Mouse (Mus musculus) heart, embryonic 16.5 days (tissue): Measurements from ENCODE around the gene Gm18596. TPM values are rescaled to one million over a fixed set of nuclear protein-coding genes. Genes with fewer than 3 reads are reported as not detected.
A peak's percentile ranks its signal among the peaks of the same experiment; 100 is the strongest.
"Not testable (repeated sequence)": the region's sequence is repeated elsewhere in the genome, so short reads cannot be mapped to it uniquely, and the experiment has no call there.

ENCODE experiments used
- ATAC-seq: fragments of 200-750 bp; cut with Nextera tagmentation; replicated peaks from 2 replicates; pipeline ENCODE4 v1.8.0; 2017; ENCODE audit warnings: moderate number of reproducible peaks; ENCODE audit not compliant: insufficient read depth, low FRiP score; ENCODE audit errors: extremely low read depth
- H3K27ac ChIP-seq: fragments of 300-500 bp; sonication (generic); 2 replicates; pipeline ENCODE4 v1.5.1; 2014; ENCODE audit warnings: mild to moderate bottlenecking, low read length, control low read depth, moderate library complexity
- H3K27me3 ChIP-seq: fragments of 300-500 bp; sonication (generic); 2 replicates; pipeline ENCODE4 v1.6.1; 2014; ENCODE audit warnings: low read length, mixed read lengths; ENCODE audit not compliant: control insufficient read depth, insufficient read depth
- H3K36me3 ChIP-seq: fragments of 300-500 bp; sonication (generic); 2 replicates; pipeline ENCODE4 v1.6.1; 2014; ENCODE audit not compliant: control insufficient read depth, insufficient read depth
- H3K4me1 ChIP-seq: fragments of 300-500 bp; sonication (generic); 2 replicates; pipeline ENCODE4 v1.6.1; 2014; ENCODE audit warnings: low read length, mixed read lengths; ENCODE audit not compliant: control insufficient read depth, insufficient read depth
- H3K4me2 ChIP-seq: fragments of 300-500 bp; sonication (generic); 2 replicates; pipeline ENCODE4 v1.6.1; 2014; ENCODE audit warnings: low read depth, mild to moderate bottlenecking, control low read depth, low read length
- H3K4me3 ChIP-seq: fragments of 300-500 bp; sonication (generic); 2 replicates; pipeline ENCODE4 v1.5.1; 2014; ENCODE audit warnings: mild to moderate bottlenecking, control low read depth, low read length
- H3K9ac ChIP-seq: fragments of 300-500 bp; sonication (generic); 2 replicates; pipeline ENCODE4 v1.6.1; 2014; ENCODE audit warnings: low read length, control low read depth
- H3K9me3 ChIP-seq: fragments of 300-500 bp; sonication (generic); replicated peaks from 2 replicates; pipeline ENCODE4 v1.6.1; 2016; ENCODE audit warnings: low read length; ENCODE audit not compliant: control insufficient read depth
- WGBS: fragments of 180-500 bp; shearing (Covaris S2); extraction: QIAGEN DNeasy Blood & Tissue Kit; methylation state at CpG from one replicate; pipeline ENCODE4 v1.1.7; 2014; 5-methylcytosine and 5-hydroxymethylcytosine counted together
- polyA plus RNA-seq: library from polyadenylated mRNA; unstranded; fragments of >200 nt; fragmentation: Nextera tagmentation; extraction: Ambion mirVana; gene quantifications from 2 replicates; pipeline ENCODE4 v1.2.1, GENCODE M21; 2015

Gene Gm18596
- polyA plus RNA-seq: not detected in 2 replicates

DNA sequence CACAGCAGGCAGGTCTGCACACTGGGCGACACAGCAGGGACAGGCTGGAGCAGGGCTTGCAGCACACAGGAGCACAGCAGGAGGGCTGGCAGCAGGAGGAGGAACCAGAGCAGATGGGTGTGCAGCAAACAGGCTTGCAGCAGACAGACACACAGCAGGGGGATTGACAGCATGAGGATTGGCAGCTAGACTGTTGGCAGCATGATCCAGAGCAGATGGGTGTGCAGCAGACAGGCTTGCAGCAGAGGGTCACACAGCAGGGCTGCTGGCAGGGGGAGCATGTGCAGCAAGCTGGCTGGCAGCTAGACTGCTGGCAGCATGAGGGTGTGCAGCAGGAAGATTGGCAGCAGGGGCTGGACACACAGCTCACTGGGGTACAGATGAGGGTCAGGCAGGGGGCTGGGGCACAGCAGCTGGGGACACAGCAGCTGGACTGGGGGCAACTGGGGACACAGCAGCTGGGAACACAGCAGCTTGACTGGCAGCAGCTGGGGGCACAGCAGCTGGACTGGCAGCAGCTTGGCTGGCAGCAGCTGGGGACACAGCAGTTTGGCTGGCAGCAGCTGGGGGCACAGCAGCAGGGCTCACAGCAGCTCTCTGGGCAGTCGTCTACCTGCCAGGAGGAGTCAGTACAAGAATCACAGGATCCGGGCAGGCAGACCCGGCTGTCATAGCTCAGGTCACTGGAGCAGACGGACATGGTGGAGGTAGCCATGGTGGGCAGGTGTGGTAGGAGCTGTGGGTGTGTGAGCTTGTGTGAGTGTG lies at the start of gene Gm18596:
Gene Gm18596, minus strand, starts transcription at position 715 of the 765 bp plus-strand sequence.
- WGBS: 55% methylated on average over 5 of the region's 5 CpGs
- ATAC-seq, H3K4me3 ChIP-seq, H3K9ac ChIP-seq, H3K4me1 ChIP-seq, H3K27ac ChIP-seq, H3K4me2 ChIP-seq, H3K9me3 ChIP-seq, H3K27me3 ChIP-seq, H3K36me3 ChIP-seq: not testable (repeated sequence)

- no peaks in the 10 kb centered on the region for H3K36me3 ChIP-seq
- no peak overlapping the region for H3K4me2 ChIP-seq
- no peak overlapping the region for H3K27ac ChIP-seq
- H3K9me3 ChIP-seq: no peaks in the 10 kb centered on the region
- 81% methylated on average over 2 of the region's 2 CpGs for WGBS
- H3K27me3 ChIP-seq: no peaks in the 10 kb centered on the region
- no peaks in the 10 kb centered on the region for H3K4me1 ChIP-seq
- ATAC-seq: no peak
- H3K9ac ChIP-seq: no peak overlapping the region
- no peak overlapping the region for H3K4me3 ChIP-seq
Observed at GRCm38 (mm10) chr10:77788621-77789020, 46.2 kb upstream of the Gm18596 start.

DNA sequence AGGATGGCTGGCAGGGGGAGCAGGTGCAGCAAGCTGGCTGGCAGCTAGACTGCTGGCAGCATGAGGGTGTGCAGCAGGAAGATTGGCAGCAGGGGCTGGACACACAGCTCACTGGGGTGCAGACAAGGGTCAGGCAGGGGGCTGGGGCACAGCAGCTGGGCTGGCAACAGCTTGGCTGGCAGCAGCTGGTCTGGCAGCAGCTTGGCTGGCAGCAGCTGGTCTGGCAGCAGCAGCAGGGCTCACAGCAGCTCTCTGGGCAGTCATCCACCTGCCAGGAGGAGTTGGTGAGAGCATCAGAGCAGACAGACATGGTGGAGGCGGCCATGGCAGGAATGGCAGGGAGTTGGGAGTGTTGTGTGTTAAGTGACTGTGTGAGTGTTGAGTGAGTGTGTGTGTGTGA lies 45.4 kb upstream of the Gm18596 start, which contains the start of gene Gm7137:
Gene Gm7137, minus strand, starts transcription at position 325 of the 400 bp plus-strand sequence.
- no CpG with 5 or more reads among the region's 1 CpGs for WGBS

DNA sequence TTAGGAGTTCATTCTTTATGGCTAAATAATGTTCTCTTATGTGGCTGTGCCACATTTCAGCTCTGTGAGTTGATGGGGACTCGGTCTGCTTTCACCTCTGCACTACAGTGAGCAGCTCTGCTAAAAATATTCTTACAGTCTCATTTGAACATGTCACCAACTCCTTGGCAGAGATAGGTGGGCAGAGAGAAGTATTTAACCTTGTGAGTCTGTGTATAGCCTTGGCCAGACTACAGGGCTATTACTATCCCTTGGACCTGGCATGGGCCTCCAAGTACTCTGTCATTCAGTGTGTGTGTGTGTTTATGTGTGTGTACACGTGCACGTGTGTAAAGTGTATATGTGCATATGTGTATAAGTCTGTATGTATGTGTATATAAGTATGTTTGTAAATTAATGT lies 41.0 kb upstream of the Gm18596 start:
- not testable (repeated sequence) for H3K4me3 ChIP-seq, H3K4me1 ChIP-seq, H3K36me3 ChIP-seq, H3K4me2 ChIP-seq, H3K27me3 ChIP-seq, H3K27ac ChIP-seq, H3K9ac ChIP-seq, H3K9me3 ChIP-seq
- ATAC-seq: peak; percentile 73
- WGBS: 45% methylated on average over 1 of the region's 3 CpGs

More for the DNA sequence above, 45.4 kb upstream of the Gm18596 start, which contains the start of gene Gm7137:
- not testable (repeated sequence) for H3K27me3 ChIP-seq, H3K27ac ChIP-seq, H3K4me1 ChIP-seq, H3K4me2 ChIP-seq, H3K9me3 ChIP-seq, H3K36me3 ChIP-seq, H3K4me3 ChIP-seq, ATAC-seq, H3K9ac ChIP-seq

- not testable (repeated sequence) for H3K27ac ChIP-seq, ATAC-seq, H3K27me3 ChIP-seq, H3K9me3 ChIP-seq, H3K4me2 ChIP-seq, H3K4me3 ChIP-seq, H3K4me1 ChIP-seq, H3K36me3 ChIP-seq, H3K9ac ChIP-seq
- 50% methylated on average over 1 of the region's 1 CpGs for WGBS
Observed at GRCm38 (mm10) chr10:77782442-77782841, 40.0 kb upstream of the Gm18596 start, which contains the start of gene Gm3250. Gene Gm3250 (minus strand): TSS chr10:77782542.

- not testable (repeated sequence) for H3K9ac ChIP-seq, H3K4me1 ChIP-seq, H3K4me2 ChIP-seq, H3K4me3 ChIP-seq, H3K27me3 ChIP-seq, H3K9me3 ChIP-seq, H3K27ac ChIP-seq, ATAC-seq, H3K36me3 ChIP-seq
- 17% methylated on average over 1 of the region's 1 CpGs for WGBS
Observed at GRCm38 (mm10) chr10:77776844-77777243, 34.4 kb upstream of the Gm18596 start, which contains the start of gene Gm7138. Gene Gm7138 (minus strand): TSS chr10:77776944.

DNA sequence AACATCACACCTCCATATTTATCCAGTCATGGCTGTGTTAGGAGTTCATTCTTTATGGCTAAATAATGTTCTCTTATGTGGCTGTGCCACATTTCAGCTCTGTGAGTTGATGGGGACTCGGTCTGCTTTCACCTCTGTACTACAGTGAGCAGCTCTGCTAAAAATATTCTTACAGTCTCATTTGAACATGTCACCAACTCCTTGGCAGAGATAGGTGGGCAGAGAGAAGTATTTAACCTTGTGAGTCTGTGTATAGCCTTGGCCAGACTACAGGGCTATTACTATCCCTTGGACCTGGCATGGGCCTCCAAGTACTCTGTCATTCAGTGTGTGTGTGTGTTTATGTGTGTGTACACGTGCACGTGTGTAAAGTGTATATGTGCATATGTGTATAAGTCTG lies 29.7 kb upstream of the Gm18596 start:
- ATAC-seq: peak; percentile 41; the same call in 1 of the 2 replicates

DNA sequence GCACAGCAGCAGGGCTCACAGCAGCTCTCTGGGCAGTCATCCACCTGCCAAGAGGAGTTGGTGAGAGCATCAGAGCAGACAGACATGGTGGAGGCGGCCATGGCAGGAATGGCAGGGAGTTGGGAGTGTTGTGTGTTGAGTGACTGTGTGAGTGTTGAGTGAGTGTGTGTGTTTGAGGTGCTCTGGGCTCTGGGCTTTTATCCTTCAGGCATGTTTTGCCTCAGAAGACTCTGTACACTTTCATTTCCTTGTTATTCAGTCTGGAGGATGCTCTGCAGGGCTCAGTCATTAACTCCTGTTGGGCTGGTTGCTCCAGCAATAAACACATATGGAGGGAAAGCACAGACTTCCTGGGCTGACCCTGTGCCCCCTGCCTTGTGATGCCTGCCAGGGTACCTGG lies 28.8 kb upstream of the Gm18596 start, which contains the start of gene Gm3238:
Gene Gm3238, minus strand, starts transcription at position 101 of the 400 bp plus-strand sequence.
- not testable (repeated sequence) for H3K27ac ChIP-seq, H3K9me3 ChIP-seq, H3K4me1 ChIP-seq, H3K4me2 ChIP-seq, ATAC-seq, H3K27me3 ChIP-seq, H3K36me3 ChIP-seq, H3K4me3 ChIP-seq, H3K9ac ChIP-seq
- WGBS: no CpG with 5 or more reads among the region's 1 CpGs

More for the DNA sequence above, 29.7 kb upstream of the Gm18596 start:
- not testable (repeated sequence) for H3K27ac ChIP-seq, H3K36me3 ChIP-seq, H3K9ac ChIP-seq, H3K4me3 ChIP-seq, H3K27me3 ChIP-seq, H3K4me1 ChIP-seq, H3K9me3 ChIP-seq, H3K4me2 ChIP-seq
- WGBS: 40% methylated on average over 1 of the region's 3 CpGs

- H3K27me3 ChIP-seq: no peaks in the 10 kb centered on the region
- no peaks in the 10 kb centered on the region for H3K4me1 ChIP-seq
- no peak overlapping the region for H3K4me2 ChIP-seq
- H3K36me3 ChIP-seq: no peaks in the 10 kb centered on the region
- H3K27ac ChIP-seq: no peak overlapping the region
- no peak overlapping the region for H3K9ac ChIP-seq
- WGBS: 67% methylated on average over 1 of the region's 1 CpGs
- no peak for ATAC-seq
- no peaks in the 10 kb centered on the region for H3K9me3 ChIP-seq
- no peak overlapping the region for H3K4me3 ChIP-seq
Observed at GRCm38 (mm10) chr10:77769727-77770126, 27.3 kb upstream of the Gm18596 start.
